Mouse (Mus musculus) liver, embryonic 14.5 days (tissue): ENCODE results near the gene Mapkapk3. TPM values are rescaled to one million over a fixed set of nuclear protein-coding genes. Genes with fewer than 3 reads are reported as not detected.

ENCODE experiments used
- ATAC-seq: fragments of 200-750 bp; cut with Nextera tagmentation; 2 replicates; pipeline ENCODE4 v1.8.0; 2017; ENCODE audit warnings: moderate number of reproducible peaks, mild to moderate bottlenecking, moderate library complexity; ENCODE audit not compliant: insufficient read depth
- DNase-seq, 3 experiments: peaks; one replicate each; pipeline ENCODE4 v3.0.0-alpha.2; 2012 to 2013; ENCODE audit warnings: low read depth in 3 of 3, low spot score in 3 of 3
- H3K27ac ChIP-seq: fragments of 300-500 bp; sonication (generic); 2 replicates; pipeline ENCODE4 v1.5.1; 2014; ENCODE audit warnings: moderate library complexity, mild to moderate bottlenecking, control low read depth, inconsistent platforms
- H3K27me3 ChIP-seq: fragments of 300-500 bp; sonication (generic); 2 replicates; pipeline ENCODE4 v1.6.1; 2014; ENCODE audit warnings: mild to moderate bottlenecking, low read length, moderate library complexity; ENCODE audit not compliant: control insufficient read depth, insufficient read depth
- H3K36me3 ChIP-seq: fragments of 300-500 bp; sonication (generic); replicated peaks from 2 replicates; pipeline ENCODE4 v1.6.1; 2014; ENCODE audit warnings: low read depth; ENCODE audit not compliant: control insufficient read depth, insufficient read depth
- H3K4me1 ChIP-seq, 2 experiments: fragments of 200-500 bp in 1 of 2; fragments of 300-500 bp in 1 of 2; sonication (generic) in 1 of 2; replicated peaks; 2 replicates each; pipeline ENCODE4 v1.6.1; 2012 to 2014; ENCODE audit warnings: antibody characterized with exemption in 1 of 2, inconsistent platforms in 1 of 2, low read length in 1 of 2; ENCODE audit not compliant: control insufficient read depth in 2 of 2, insufficient read depth in 2 of 2
- H3K4me2 ChIP-seq: fragments of 300-500 bp; sonication (generic); 2 replicates; pipeline ENCODE4 v1.6.1; 2014; ENCODE audit warnings: low read depth, mild to moderate bottlenecking, control low read depth, moderate library complexity
- H3K4me3 ChIP-seq, 2 experiments: fragments of 200-500 bp in 1 of 2; fragments of 300-500 bp in 1 of 2; sonication (generic) in 1 of 2; 2 replicates each; pipeline ENCODE4 v1.5.1; 2012 to 2014; ENCODE audit warnings: low read depth in 2 of 2, low read length in 2 of 2, mild to moderate bottlenecking in 2 of 2, control low read depth in 1 of 2, inconsistent platforms in 1 of 2, moderate library complexity in 1 of 2; ENCODE audit not compliant: insufficient read depth in 1 of 2
- H3K9ac ChIP-seq: fragments of 300-500 bp; sonication (generic); replicated peaks from 2 replicates; pipeline ENCODE4 v1.6.1; 2014; ENCODE audit warnings: mild to moderate bottlenecking, control low read depth, moderate library complexity
- H3K9me3 ChIP-seq: fragments of 300-500 bp; sonication (generic); 2 replicates; pipeline ENCODE4 v1.6.1; 2016; ENCODE audit warnings: low read length, mixed read lengths; ENCODE audit not compliant: control insufficient read depth
- CTCF ChIP-seq: IDR thresholded peaks from 2 replicates; pipeline ENCODE4 v1.5.1; 2016; ENCODE audit warnings: antibody characterized with exemption, low read depth, control low read depth
- EP300 ChIP-seq: IDR thresholded peaks from 2 replicates; pipeline ENCODE4 v1.6.1; 2016; ENCODE audit warnings: antibody characterized with exemption, low read depth
- WGBS: fragments of 180-500 bp; shearing (Covaris S2); extraction: QIAGEN DNeasy Blood & Tissue Kit; methylation state at CpG from one replicate; pipeline ENCODE4 v1.1.7; 2014; ENCODE audit not compliant: insufficient replicate concordance; 5-methylcytosine and 5-hydroxymethylcytosine counted together
- polyA plus RNA-seq, 2 experiments: library from polyadenylated mRNA; depleted of rRNA in 1 of 2; stranded (reverse) in 1 of 2; unstranded in 1 of 2; fragments of >200 nt; fragmentation: Nextera tagmentation in 1 of 2; extraction: Ambion mirVana in 1 of 2; gene quantifications; 2 replicates each; pipeline versions ENCODE4 v1.2.1 to v1.2.3; 2012 to 2014

The Mapkapk3 gene
- polyA plus RNA-seq, 2 experiments: 6.2 to 8.0 TPM

DNA sequence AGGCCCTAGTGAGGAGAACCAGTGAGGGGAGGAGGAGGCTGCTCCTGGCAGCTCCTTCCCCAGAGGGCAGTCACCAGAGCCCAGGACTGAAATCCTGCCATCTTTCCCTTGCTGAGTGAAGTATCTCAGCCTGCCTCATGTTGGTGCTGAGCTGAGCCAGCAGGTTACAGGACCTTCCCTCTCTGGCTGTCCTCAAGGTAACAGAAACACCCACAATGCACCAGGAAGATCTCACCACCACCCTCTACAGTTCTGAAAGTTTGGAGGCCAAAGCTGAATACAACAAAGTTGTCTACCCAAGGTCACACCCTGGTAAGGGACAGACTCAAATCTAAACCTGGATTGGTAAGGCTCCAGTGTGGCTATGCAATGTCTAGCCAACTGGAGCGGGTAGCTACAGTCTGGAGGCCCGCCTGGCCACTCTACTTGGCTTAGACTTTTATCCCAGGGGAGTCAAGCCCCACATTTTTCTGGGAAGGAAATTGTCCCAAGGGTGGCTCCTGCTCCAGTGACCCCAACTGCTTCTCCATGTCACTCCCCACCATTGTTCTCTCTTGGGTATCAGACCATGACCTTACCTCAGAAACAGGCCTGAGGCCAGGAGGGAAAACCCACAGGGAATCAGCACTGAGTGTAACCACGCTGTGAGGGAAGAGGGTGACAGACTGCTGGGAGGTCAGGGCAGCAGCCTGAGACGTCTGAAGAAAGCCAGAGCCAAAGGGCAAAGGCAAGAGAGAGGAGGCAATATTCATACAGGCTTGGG is 35.3 kb upstream of the Mapkapk3 start:
- 54% methylated on average over 4 of the region's 4 CpGs for WGBS
- TF ChIP-seq CTCF: no peak
- no peak for TF ChIP-seq EP300
- Histone ChIP-seq H3K27me3 (no peaks in the 10 kb centered on the region), H3K4me3 (no peak overlapping the region), H3K9ac (no peak overlapping the region), H3K36me3 (no peaks in the 10 kb centered on the region), H3K4me1 (no peaks in the 10 kb centered on the region; a peak in 1 of 4 replicates), H3K4me2 (no peak overlapping the region), H3K9me3 (no peaks in the 10 kb centered on the region), H3K27ac (no peak overlapping the region)
- ATAC-seq (no peak), DNase-seq (no peak)

DNA sequence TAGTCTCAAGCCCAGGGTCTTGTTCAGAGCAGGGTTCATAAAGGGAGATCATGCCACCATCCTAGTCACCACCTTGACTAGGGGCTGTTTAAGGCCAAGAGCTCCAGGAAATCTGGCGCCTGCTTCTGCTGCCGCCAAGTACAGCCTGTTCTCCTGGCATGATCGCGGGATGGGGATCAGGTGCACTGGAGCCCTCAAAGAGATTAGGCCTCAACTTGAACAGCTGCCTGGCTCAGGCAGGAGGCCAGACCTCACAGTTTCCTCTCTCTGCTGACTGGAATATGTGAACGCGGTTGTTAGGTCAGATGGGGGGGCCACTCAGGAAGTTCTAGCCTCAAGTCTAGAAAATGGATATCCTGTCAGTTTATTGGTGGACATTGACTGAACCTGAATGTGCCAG is 33.9 kb upstream of the Mapkapk3 start:
- no peak for TF ChIP-seq CTCF
- TF ChIP-seq EP300: no peak
- Histone ChIP-seq H3K36me3 (no peaks in the 10 kb centered on the region), H3K27ac (no peak overlapping the region), H3K4me3 (no peak overlapping the region), H3K4me1 (no peaks in the 10 kb centered on the region; a peak in 1 of 4 replicates), H3K9ac (no peak overlapping the region), H3K9me3 (no peaks in the 10 kb centered on the region), H3K4me2 (no peak overlapping the region), H3K27me3 (no peaks in the 10 kb centered on the region)
- ATAC-seq (no peak), DNase-seq (no peak)
- 25% methylated on average over 6 of the region's 6 CpGs for WGBS

DNA sequence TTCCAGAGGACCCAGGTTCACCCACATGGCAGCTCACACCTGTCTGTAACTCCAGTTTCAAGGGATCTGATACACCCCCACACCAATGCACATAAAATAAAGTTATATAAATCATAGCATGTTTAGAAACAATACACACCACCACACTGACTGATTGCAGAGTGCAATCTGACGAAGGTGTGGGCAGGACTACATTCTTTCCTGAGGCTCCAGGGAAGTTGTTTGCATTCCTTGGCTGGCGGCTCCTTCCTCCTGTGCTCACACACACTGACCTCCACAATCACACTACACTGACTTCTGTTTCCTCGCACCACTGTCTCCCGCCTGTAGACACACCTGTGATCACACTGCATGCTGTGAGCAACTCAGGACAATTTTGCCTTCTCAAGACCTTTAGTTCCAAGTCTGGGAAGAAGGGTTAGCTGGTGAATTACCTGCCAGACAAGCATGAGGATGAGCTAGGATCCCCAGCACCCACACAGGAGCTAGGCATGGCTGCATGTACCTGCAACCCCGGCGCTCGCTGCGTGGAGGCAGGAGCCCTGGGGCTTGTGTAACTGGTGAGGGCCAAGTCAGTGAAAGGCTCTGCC is 32.9 kb upstream of the Mapkapk3 start:
- WGBS: 76% methylated on average over 8 of the region's 8 CpGs
- no peak for DNase-seq

DNA sequence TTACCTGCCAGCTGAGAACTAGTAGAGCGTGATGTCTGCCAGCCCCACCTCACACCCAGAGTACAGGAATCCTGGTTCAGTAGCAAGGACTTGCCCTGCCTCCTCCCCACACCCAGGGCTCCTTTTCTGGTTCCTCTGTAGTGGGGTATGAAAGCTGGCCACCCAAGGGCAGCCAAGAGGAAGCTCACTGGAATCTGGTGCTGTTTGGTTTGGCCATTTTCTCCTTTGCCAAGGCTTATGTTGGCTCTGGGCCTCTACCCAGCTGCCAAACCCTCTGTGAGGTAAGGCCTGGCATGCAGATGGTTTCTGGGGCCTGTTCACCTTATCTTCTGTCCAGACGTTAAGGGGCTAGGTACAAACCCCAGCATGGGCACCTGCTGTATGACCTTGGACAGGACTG is 26.1 kb upstream of the Mapkapk3 start:
- ATAC-seq (no peak), DNase-seq (no peak)
- Histone ChIP-seq H3K36me3 (no peaks in the 10 kb centered on the region), H3K9me3 (no peaks in the 10 kb centered on the region), H3K27me3 (no peaks in the 10 kb centered on the region), H3K4me1 (peaks cover 12 to 21% of the 10 kb centered on the region in 2 experiments), H3K4me3 (no peak overlapping the region), H3K4me2 (no peak overlapping the region), H3K27ac (no peak overlapping the region), H3K9ac (no peak overlapping the region)
- WGBS: 51% methylated on average over 2 of the region's 2 CpGs
- TF ChIP-seq CTCF (no peak), EP300 (no peak)

More for the DNA sequence above, 32.9 kb upstream of the Mapkapk3 start:
- H3K4me1 ChIP-seq: no peaks in the 10 kb centered on the region; a peak in 1 of 4 replicates
- no peak overlapping the region for H3K27ac ChIP-seq
- no peaks in the 10 kb centered on the region for H3K9me3 ChIP-seq
- no peaks in the 10 kb centered on the region for H3K36me3 ChIP-seq
- no peak overlapping the region for H3K4me2 ChIP-seq
- no peak overlapping the region for H3K4me3 ChIP-seq
- ATAC-seq: no peak
- TF ChIP-seq CTCF (no peak; the same call in 1 of the 2 replicates), EP300 (no peak)
- H3K27me3 ChIP-seq: no peaks in the 10 kb centered on the region
- no peak overlapping the region for H3K9ac ChIP-seq

DNA sequence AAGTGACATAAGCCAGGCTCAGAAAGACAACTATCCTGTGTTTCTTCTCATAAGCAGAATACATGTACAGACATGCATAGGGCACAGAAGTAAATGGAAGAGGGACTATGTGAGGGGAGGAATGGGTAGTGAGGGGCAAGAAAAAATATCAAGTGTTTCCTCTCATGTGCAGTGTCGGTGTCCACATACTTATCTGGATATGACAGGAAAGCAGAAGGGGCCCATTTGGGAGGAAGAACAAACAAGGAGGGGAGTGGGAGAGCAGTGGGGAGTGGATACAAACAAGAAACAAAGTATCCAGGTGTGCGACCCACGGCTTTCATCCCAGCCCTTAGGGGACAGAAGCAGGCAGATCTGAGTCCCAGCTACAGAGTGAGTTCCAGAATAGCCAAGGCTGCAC is 24.2 kb upstream of the Mapkapk3 start:
- TF ChIP-seq CTCF (no peak), EP300 (no peak)
- Histone ChIP-seq H3K9ac (no peak overlapping the region), H3K4me2 (no peak overlapping the region), H3K4me3 (no peak overlapping the region), H3K27ac (no peak overlapping the region), H3K9me3 (no peaks in the 10 kb centered on the region), H3K27me3 (no peaks in the 10 kb centered on the region), H3K36me3 (no peaks in the 10 kb centered on the region), H3K4me1 (peaks cover 12 to 21% of the 10 kb centered on the region in 2 experiments)
- 27% methylated on average over 3 of the region's 3 CpGs for WGBS
- no peak for DNase-seq
- no peak for ATAC-seq
